Mouse (Mus musculus) Patski (cell line): ENCODE results near the gene Tmem102. TPM values are rescaled to one million over a fixed set of nuclear protein-coding genes. Genes with fewer than 3 reads are reported as not detected.

Experiments
- ATAC-seq: fragments of 100-300 bp; one replicate; pipeline ENCODE4 v1.8.0; 2021
- CTCF ChIA-PET: fragments of 350-600 bp; sonication (Branson Sonifier 250); formaldehyde crosslinking; loops from one replicate; lab custom pipeline; 2022; ENCODE audit warnings: inconsistent platforms; lab: Charles Lee
- POLR2A ChIA-PET: fragments of 350-600 bp; sonication (Branson Sonifier 250); formaldehyde crosslinking; loops from one replicate; lab custom pipeline; 2022; ENCODE audit warnings: antibody characterized with exemption, inconsistent platforms; lab: Charles Lee
- DNase-seq: peaks from one replicate; pipeline ENCODE4 v3.0.0-alpha.2; 2011; ENCODE audit warnings: low read depth, low spot score
- H3K27me3 ChIP-seq: fragments of 371-371 bp; one replicate; pipeline ENCODE4 v1.5.1; 2021
- CTCF ChIP-seq: fragments of 100-300 bp; IDR thresholded peaks from one replicate; pipeline ENCODE4 v1.5.1; 2021
- in situ Hi-C: fragments of 300-500 bp; cut with MboI; formaldehyde crosslinking; loops from 3 replicates; pipeline ENCODE4 v1.11.1; 2018; ENCODE audit warnings: low pct_unique_long_range_greater_than_20kb, mixed read lengths
- polyA plus RNA-seq: library from polyadenylated mRNA; unstranded; gene quantifications from one replicate; pipeline ENCODE4 v1.2.3, GENCODE M21; 2021

The Tmem102 gene
- polyA plus RNA-seq, 1 experiment from 2014 or later = 1.1 TPM

- peak; percentile 15 for DNase-seq
- no peaks in the 10 kb centered on the region for H3K27me3 ChIP-seq
- TF ChIP-seq CTCF = no peak
- ChIA-PET CTCF (no interaction called here), POLR2A (interaction anchor here (0.7 to 1.1 kb wide), 2 partner anchors 16 to 60 kb away, joined by 3 to 4 read pairs; no protein-coding TSS in a partner anchor)
- in situ Hi-C loops = no loop called here
- ATAC-seq = no peak
Measured at GRCm38 (mm10) chr11:69838714-69839104, 33.3 kb upstream of the Tmem102 start.

GRCm38 (mm10) chr11:69837952-69838713, 32.7 kb upstream of the Tmem102 start, which contains the start of gene Tmem256:
Gene Tmem256, plus strand, starts transcription at chr11:69838514.
- TF ChIP-seq CTCF = no peak

GRCm38 (mm10) chr11:69837604-69837951, 32.2 kb upstream of the Tmem102 start, which contains the start of gene Nlgn2:
Gene Nlgn2, minus strand, starts transcription at chr11:69837784.
- ATAC-seq = peak; percentile 47
- CTCF ChIA-PET = interaction anchor here (1.4 kb wide), 1 partner anchor 31 kb away, joined by 3 read pairs; no protein-coding TSS in a partner anchor
- H3K27me3 ChIP-seq = no peaks in the 10 kb centered on the region

More at GRCm38 (mm10) chr11:69837952-69838713, 32.7 kb upstream of the Tmem102 start, which contains the start of gene Tmem256:
- in situ Hi-C loops = no loop called here
- ChIA-PET POLR2A (interaction anchor here (0.6 to 1.8 kb wide), 4 partner anchors 9 to 119 kb away, joined by 3 to 5 read pairs (median 4); no protein-coding TSS in a partner anchor), CTCF (no interaction called here)
- no peaks in the 10 kb centered on the region for H3K27me3 ChIP-seq
- ATAC-seq = peak; percentile 83
- peak; percentile 96 for DNase-seq

GRCm38 (mm10) chr11:69836703-69837576, 31.5 kb upstream of the Tmem102 start:
- ATAC-seq = no peak
- no peak for DNase-seq
- ChIA-PET CTCF (interaction anchor here (1.4 kb wide), 1 partner anchor 30 kb away, joined by 3 read pairs; no protein-coding TSS in a partner anchor), POLR2A (interaction anchor here (1.2 to 1.8 kb wide), 2 partner anchors 10 to 12 kb away, joined by 3 to 5 read pairs; no protein-coding TSS in a partner anchor)
- no peaks in the 10 kb centered on the region for H3K27me3 ChIP-seq
- in situ Hi-C loops = no loop called here
- no peak for TF ChIP-seq CTCF

More at GRCm38 (mm10) chr11:69837604-69837951, 32.2 kb upstream of the Tmem102 start, which contains the start of gene Nlgn2:
- TF ChIP-seq CTCF = no peak
- in situ Hi-C loops = no loop called here
- POLR2A ChIA-PET = interaction anchor here (1.1 to 1.8 kb wide), 2 partner anchors 9 to 59 kb away, joined by 4 to 5 read pairs; no protein-coding TSS in a partner anchor
- no peak for DNase-seq

- TF ChIP-seq CTCF = no peak
- CTCF ChIA-PET = interaction anchor here (1.4 kb wide), 1 partner anchor 29 kb away, joined by 3 read pairs; no protein-coding TSS in a partner anchor
- ATAC-seq (no peak), DNase-seq (no peak)
- in situ Hi-C loops = no loop called here
- POLR2A ChIA-PET = interaction anchor here (1.1 to 1.2 kb wide), 2 partner anchors 11 to 119 kb away, joined by 3 read pairs; no protein-coding TSS in a partner anchor
- no peaks in the 10 kb centered on the region for H3K27me3 ChIP-seq
Measured at GRCm38 (mm10) chr11:69835966-69836335, 30.5 kb upstream of the Tmem102 start.

- no peak for ATAC-seq
- CTCF ChIA-PET = no interaction called here
- POLR2A ChIA-PET = interaction anchor here (1.1 to 1.2 kb wide), 2 partner anchors 10 to 118 kb away, joined by 3 read pairs; no protein-coding TSS in a partner anchor
- no peak for DNase-seq
- TF ChIP-seq CTCF = no peak
- in situ Hi-C loops = no loop called here
- H3K27me3 ChIP-seq = no peaks in the 10 kb centered on the region
Measured at GRCm38 (mm10) chr11:69835326-69835965, 30.0 kb upstream of the Tmem102 start.

GRCm38 (mm10) chr11:69834001-69834549, 28.7 kb upstream of the Tmem102 start:
- no peaks in the 10 kb centered on the region for H3K27me3 ChIP-seq
- no peak for TF ChIP-seq CTCF
- CTCF ChIA-PET = no interaction called here
- POLR2A ChIA-PET = no interaction called here
- DNase-seq (no peak), ATAC-seq (no peak)
- in situ Hi-C loops = no loop called here

GRCm38 (mm10) chr11:69833554-69833953, 28.1 kb upstream of the Tmem102 start:
- ATAC-seq = no peak
- ChIA-PET CTCF (interaction anchor here (1.2 kb wide), 1 partner anchor 28 kb away, joined by 3 read pairs; the partner anchor contains the start of gene Tmem102), POLR2A (no interaction called here)
- no peak for TF ChIP-seq CTCF
- in situ Hi-C loops = no loop called here
- no peak for DNase-seq
- no peaks in the 10 kb centered on the region for H3K27me3 ChIP-seq

- POLR2A ChIA-PET = interaction anchor here (0.5 to 1.0 kb wide), 2 partner anchors 19 to 80 kb away, joined by 3 read pairs; no protein-coding TSS in a partner anchor
- no peak for TF ChIP-seq CTCF
- DNase-seq (no peak), ATAC-seq (no peak)
- in situ Hi-C loops = no loop called here
- CTCF ChIA-PET = interaction anchor here (1.4 kb wide), 1 partner anchor 13 kb away, joined by 3 read pairs; no protein-coding TSS in a partner anchor
- no peaks in the 10 kb centered on the region for H3K27me3 ChIP-seq
Measured at GRCm38 (mm10) chr11:69828832-69829231, 23.4 kb upstream of the Tmem102 start.
